Mouse (Mus musculus) embryonic fibroblast, embryonic 13.5 days (primary cell): ENCODE data around the gene E2f4. TPM values are rescaled to one million over a fixed set of nuclear protein-coding genes. Genes with fewer than 3 reads are reported as not detected.
A peak's percentile ranks its signal among the peaks of the same experiment; 100 is the strongest.

ENCODE experiments used
- H3K27ac ChIP-seq: 2 replicates; pipeline ENCODE4 v1.5.1; 2012; ENCODE audit warnings: low read length, control low read depth, inconsistent platforms; ENCODE audit not compliant: insufficient read depth
- H3K4me1 ChIP-seq: 2 replicates; pipeline ENCODE4 v1.6.1; 2011; ENCODE audit warnings: low read length; ENCODE audit not compliant: control insufficient read depth, insufficient read depth
- H3K4me3 ChIP-seq: 2 replicates; pipeline ENCODE4 v1.5.1; 2011; ENCODE audit warnings: mild to moderate bottlenecking, control low read depth, low read length; ENCODE audit not compliant: insufficient read depth
- CTCF ChIP-seq: IDR thresholded peaks from 2 replicates; pipeline ENCODE4 v1.5.1; 2011; ENCODE audit warnings: mild to moderate bottlenecking, control low read depth, low read length, moderate library complexity, borderline replicate concordance; ENCODE audit not compliant: insufficient read depth
- POLR2A ChIP-seq: IDR thresholded peaks from 2 replicates; pipeline ENCODE4 v1.6.1; 2011; ENCODE audit warnings: low read depth, mild to moderate bottlenecking, control low read depth, low read length, moderate library complexity
- polyA plus RNA-seq: library from polyadenylated mRNA; stranded (reverse); fragments of >200 nt; gene quantifications from 2 replicates; pipeline ENCODE4 v1.2.4, GENCODE M21; 2011; ENCODE audit warnings: low read depth; ENCODE audit not compliant: missing spikeins, insufficient read length

The E2f4 gene
- polyA plus RNA-seq, 1 experiment, result 42.6 TPM

DNA sequence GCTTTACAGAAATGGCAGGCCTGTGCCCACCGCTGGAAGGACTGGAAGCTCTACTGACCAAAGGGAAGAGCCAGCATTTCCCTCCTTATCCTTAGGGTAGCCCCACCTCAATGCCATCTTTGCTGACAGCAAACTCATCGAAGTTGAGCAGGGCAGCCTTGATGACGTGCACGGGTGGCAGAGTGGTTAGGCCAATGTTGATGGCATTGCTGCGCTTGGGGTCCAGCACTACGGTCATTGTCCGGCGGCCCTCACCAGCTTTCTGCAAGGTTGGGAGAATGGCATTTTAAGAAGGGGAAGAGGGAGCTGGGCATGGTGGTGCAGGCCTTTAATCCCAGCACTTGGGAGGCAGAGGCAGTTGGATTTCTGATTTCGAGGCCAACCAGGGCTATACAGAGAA is 34.5 kb downstream of the E2f4 start:
- Histone ChIP-seq H3K4me3 (no peak overlapping the region), H3K4me1 (peaks cover 3% of the 10 kb centered on the region; the same call in 1 of the 2 replicates), H3K27ac (no peak overlapping the region)
- TF ChIP-seq POLR2A, result no peak
- TF ChIP-seq CTCF, result no peak

- Histone ChIP-seq H3K4me1 (peaks cover under 1% of the 10 kb centered on the region; the same call in 1 of the 2 replicates), H3K27ac (no peak overlapping the region)
- no peak for TF ChIP-seq CTCF
- TF ChIP-seq POLR2A, result no peak
These were observed 35.1 kb downstream of the E2f4 start for GRCm38 (mm10) chr8:105332523-105332922.

DNA sequence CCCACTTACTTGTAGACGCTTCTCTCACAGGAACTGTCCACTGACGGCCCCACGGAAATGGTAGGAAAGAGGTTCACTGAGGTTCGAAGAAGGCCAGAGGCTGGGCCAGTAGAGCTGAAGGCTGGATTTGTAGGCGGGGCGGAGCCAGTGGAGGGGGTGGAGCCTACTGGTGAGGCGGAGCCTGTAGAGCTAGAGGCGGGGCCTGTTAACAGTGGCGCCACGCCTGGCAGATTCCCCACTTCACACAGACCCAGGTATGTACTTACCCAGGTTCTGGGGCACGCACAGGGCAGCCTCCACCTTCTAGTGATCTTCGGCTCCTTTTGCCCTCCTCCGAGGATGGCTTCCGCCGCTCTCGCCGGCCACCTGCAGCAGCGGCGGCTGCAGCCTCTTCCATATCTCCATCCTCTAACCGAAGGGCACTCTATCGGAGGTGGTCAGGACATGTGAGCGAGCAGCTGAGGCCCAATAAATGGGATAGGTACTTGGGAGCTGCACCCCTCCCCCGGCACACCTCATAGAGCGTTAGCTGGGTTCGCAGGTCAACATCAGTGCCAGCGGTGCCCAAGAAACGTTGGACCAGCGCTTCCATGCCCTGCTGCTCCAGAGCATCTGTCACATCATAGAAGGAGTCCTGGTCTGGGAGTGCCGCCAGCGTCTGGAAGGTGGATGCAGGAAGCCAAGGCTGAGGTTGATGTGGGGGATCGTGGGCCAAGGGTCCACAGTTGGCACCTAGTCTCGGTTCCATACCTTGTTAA is 39.1 kb downstream of the E2f4 start:
- Histone ChIP-seq H3K4me3 (no peak overlapping the region), H3K4me1 (peaks cover 8% of the 10 kb centered on the region; the same call in 1 of the 2 replicates), H3K27ac (no peak overlapping the region)
- TF ChIP-seq CTCF, result no peak
- TF ChIP-seq POLR2A, result no peak

More at GRCm38 (mm10) chr8:105332523-105332922, 35.1 kb downstream of the E2f4 start:
- H3K4me3 ChIP-seq, result no peak overlapping the region

GRCm38 (mm10) chr8:105338992-105339391 is 41.5 kb downstream of the E2f4 start:
- H3K27ac ChIP-seq, result no peak overlapping the region

DNA sequence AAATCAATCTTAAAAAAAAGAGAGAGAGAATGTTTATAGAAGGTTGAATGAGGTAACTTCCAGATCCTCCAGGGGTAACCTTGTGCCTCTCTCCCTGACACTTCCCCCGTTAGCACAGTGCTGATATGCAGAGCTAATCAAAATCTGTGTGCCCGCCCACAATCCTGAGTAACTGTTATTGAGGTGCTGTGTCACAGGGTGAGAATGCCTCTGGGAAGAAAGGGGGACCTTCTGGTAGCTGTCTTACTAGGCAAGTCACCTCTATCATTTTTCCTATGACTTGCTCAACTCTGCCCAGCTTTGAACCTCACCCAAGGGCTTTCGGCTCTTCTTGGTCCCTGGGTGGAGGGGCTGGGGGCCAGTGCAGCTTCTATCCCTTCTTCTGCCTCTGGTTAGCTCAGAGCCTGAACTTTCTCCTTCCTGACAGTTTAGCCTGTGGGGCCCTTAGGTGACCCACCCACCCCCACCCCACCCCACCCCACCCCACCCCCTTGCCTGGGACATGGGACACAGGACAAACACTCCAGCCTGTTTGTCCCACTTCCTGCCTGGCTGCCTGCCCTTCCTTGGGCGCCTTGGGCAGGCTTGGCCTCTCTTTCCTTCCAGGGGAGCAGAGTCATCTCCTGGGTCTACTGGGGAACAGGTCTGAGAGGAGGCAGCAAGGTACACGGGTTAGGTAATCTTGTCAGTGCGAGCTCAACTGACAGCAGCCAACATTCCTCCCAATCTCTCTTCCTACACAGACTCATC is 42.6 kb downstream of the E2f4 start:
- no peak overlapping the region for H3K27ac ChIP-seq
- no peak overlapping the region for H3K4me3 ChIP-seq
- TF ChIP-seq CTCF (no peak), POLR2A (no peak)
- H3K4me1 ChIP-seq, result peaks cover 11% of the 10 kb centered on the region

More at GRCm38 (mm10) chr8:105338992-105339391, 41.5 kb downstream of the E2f4 start:
- Histone ChIP-seq H3K4me3 (no peak overlapping the region), H3K4me1 (peaks cover 8% of the 10 kb centered on the region; the same call in 1 of the 2 replicates)
- no peak for TF ChIP-seq CTCF

- peaks cover 15% of the 10 kb centered on the region for H3K4me1 ChIP-seq
- H3K4me3 ChIP-seq, result no peak overlapping the region
- no peak for TF ChIP-seq POLR2A
- no peak overlapping the region for H3K27ac ChIP-seq
These were observed 43.9 kb downstream of the E2f4 start for GRCm38 (mm10) chr8:105341399-105341798.

GRCm38 (mm10) chr8:105342768-105343167 is 45.3 kb downstream of the E2f4 start:
- Histone ChIP-seq H3K4me3 (no peak overlapping the region), H3K27ac (no peak overlapping the region), H3K4me1 (peaks cover 15% of the 10 kb centered on the region)
- no peak for TF ChIP-seq CTCF
- no peak for TF ChIP-seq POLR2A

DNA sequence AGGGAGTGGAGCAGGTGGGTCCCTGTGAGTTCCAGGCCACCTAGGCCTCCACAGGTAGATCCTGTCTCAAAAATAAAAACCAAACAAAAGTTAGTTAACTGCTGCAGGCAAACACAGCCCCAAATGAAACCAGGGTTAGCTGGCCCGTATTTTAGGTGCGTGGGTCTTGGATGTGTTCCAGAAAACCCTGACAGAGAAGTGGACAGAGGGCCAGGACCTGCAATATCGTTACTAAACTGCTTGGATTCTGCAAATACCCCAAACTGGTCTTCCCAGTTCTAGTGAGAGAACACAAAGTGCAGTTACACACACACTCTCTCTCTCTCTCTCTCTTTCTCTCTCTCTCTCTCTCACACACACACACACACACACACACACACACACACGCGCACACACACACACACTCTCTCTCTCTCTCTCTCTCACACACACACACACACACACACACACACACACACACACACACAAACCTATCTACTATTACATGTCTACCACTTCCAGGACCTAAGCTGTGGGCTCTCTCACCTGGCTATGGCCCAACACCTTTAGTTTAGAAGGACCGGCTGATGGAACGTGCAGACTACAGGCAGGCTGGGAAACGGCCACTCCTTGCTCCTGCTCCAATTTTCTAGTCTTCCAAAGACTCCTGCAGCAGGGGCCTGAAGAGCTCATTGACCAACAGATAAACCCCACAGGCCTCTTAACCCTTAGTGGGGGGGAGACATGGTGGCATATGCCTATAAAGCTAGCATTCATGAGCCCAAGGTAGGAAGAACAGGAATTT is 46.5 kb downstream of the E2f4 start:
- H3K4me1 ChIP-seq, result peaks cover 15% of the 10 kb centered on the region
- no peak overlapping the region for H3K27ac ChIP-seq
- no peak for TF ChIP-seq CTCF
- no peak for TF ChIP-seq POLR2A
- no peak overlapping the region for H3K4me3 ChIP-seq

DNA sequence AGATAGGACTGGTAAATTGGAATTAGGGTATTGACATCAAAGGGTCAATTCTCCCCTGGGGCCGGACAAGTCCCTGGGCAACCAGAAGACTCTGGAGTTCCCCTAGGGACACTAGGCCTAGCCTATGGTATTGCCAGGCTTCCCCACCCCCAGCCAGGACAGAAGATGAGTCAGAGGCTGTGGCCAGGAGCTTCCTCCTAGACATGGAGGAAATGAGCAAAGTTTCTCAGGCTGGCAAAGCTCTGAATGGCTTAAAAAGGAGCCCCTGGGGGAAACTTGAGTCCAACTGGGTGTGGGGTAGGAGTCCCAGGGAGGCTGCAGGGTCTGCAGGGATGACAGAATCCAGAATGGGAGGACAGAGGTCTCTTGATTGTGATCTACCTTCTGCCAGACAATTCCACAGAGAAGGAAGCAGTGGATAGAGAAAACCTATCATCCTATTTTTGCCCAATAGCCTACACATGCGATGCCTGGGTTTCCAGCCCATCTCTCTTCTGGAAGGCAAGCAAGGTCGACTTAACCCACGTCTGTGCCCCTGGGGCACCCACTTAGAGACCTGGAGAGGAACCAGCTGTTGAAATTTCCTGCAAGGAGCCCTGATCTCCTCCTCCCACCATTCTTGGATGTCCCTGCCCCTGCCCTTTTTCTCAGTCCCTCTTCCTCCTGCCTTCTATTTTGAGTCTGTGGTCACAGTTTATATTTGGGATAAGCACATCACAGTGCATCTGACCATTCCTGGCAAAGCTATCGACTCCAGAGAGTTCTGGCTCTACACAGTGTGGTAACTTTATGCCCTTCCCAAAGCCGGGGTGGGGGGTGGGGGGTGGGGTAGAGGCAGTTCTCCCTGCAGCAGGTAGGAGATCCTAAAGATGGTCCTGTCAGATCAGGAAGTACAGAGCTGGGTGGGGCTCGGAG is 47.9 kb downstream of the E2f4 start:
- peaks cover 17% of the 10 kb centered on the region for H3K4me1 ChIP-seq
- H3K27ac ChIP-seq, result peak overlapping the region; percentile 72
- TF ChIP-seq POLR2A, result no peak
- TF ChIP-seq CTCF, result no peak
- no peak overlapping the region for H3K4me3 ChIP-seq
